Mouse (Mus musculus) E14TG2a.4 (cell line): ENCODE measurements around the gene Dgat2.

ENCODE experiments used
- CTCF ChIP-seq: conservative IDR thresholded peaks from 2 replicates; pipeline ENCODE4 v1.5.1; 2014; ENCODE audit warnings: low read length
- NANOG ChIP-seq: IDR thresholded peaks from 2 replicates; pipeline ENCODE4 v1.6.1; 2014; ENCODE audit warnings: borderline replicate concordance, low read length, mixed read lengths
- POU5F1 ChIP-seq: IDR thresholded peaks from 2 replicates; pipeline ENCODE4 v1.6.1; 2014; ENCODE audit warnings: low read length, borderline replicate concordance

DNA sequence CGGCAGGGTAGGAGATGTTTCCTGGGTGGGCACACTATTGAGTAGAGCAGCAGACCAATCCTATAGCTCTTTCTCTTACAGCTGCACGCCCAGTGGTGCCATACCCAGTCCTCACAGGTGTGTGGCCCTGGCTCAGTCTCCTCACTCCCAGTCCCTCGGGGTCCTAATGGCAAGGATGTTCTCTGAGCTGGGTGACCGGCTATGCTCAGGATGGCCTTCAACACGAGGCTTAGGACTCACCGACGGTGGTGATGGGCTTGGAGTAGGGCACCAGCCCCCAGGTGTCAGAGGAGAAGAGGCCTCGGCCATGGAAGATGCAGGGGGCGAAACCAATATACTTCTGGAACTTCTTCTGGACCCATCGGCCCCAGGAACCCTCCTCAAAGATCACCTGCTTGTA lies 25.8 kb downstream of the Dgat2 start:
- TF ChIP-seq CTCF: no peak
- no peak for TF ChIP-seq NANOG
- no peak for TF ChIP-seq POU5F1
